Mouse (Mus musculus) MEL (cell line): Measurements from ENCODE around the gene Gga1. TPM values are rescaled to one million over a fixed set of nuclear protein-coding genes. Genes with fewer than 3 reads are reported as not detected.

Experiments used
- DNase-seq: peaks from one replicate; pipeline ENCODE4 v3.0.0; 2011; ENCODE audit warnings: low read depth, low spot score
- H3K27ac ChIP-seq: 2 replicates; pipeline ENCODE4 v1.5.1; 2012; ENCODE audit warnings: low read depth, mild to moderate bottlenecking, control low read depth, low read length, moderate library complexity; ENCODE audit not compliant: control insufficient read depth
- H3K27me3 ChIP-seq, 2 experiments: fragments of 150-350 bp in 1 of 2; sonication (generic) in 1 of 2; 2 replicates each; pipeline ENCODE4 v1.6.1; 2012; ENCODE audit warnings: low read length in 2 of 2, mild to moderate bottlenecking in 2 of 2, improper control_type of control experiment in 1 of 2, moderate library complexity in 1 of 2; ENCODE audit not compliant: insufficient read depth in 2 of 2, control insufficient read depth in 1 of 2
- H3K36me3 ChIP-seq, 2 experiments: 2 replicates each; pipeline ENCODE4 v1.6.1; 2012 to 2014; ENCODE audit warnings: low read length in 2 of 2, improper control_type of control experiment in 1 of 2, inconsistent platforms in 1 of 2, mild to moderate bottlenecking in 1 of 2; ENCODE audit not compliant: insufficient read depth in 2 of 2, control insufficient read depth in 1 of 2
- H3K4me1 ChIP-seq, 2 experiments: fragments of 150-350 bp in 1 of 2; sonication (generic) in 1 of 2; 2 replicates each; pipeline ENCODE4 v1.6.1; 2012; ENCODE audit warnings: low read length in 2 of 2, improper control_type of control experiment in 1 of 2, mild to moderate bottlenecking in 1 of 2; ENCODE audit not compliant: insufficient read depth in 2 of 2, control insufficient read depth in 1 of 2
- H3K4me3 ChIP-seq, 2 experiments: fragments of 150-350 bp in 1 of 2; sonication (generic) in 1 of 2; 2 replicates each; pipeline ENCODE4 v1.5.1; 2012; ENCODE audit warnings: low read depth in 2 of 2, low read length in 2 of 2, mild to moderate bottlenecking in 2 of 2, moderate library complexity in 2 of 2, control low read depth in 1 of 2, improper control_type of control experiment in 1 of 2; ENCODE audit not compliant: control insufficient read depth in 1 of 2, insufficient read depth in 1 of 2
- H3K79me2 ChIP-seq: 2 replicates; pipeline ENCODE4 v1.6.1; 2012; ENCODE audit warnings: mild to moderate bottlenecking, low read length, moderate library complexity; ENCODE audit not compliant: control insufficient read depth, poor library complexity, insufficient read depth
- H3K9ac ChIP-seq: 2 replicates; pipeline ENCODE4 v1.6.1; 2012; ENCODE audit warnings: low read depth, mild to moderate bottlenecking, control low read depth, low read length, moderate library complexity; ENCODE audit not compliant: control insufficient read depth, poor library complexity, severe bottlenecking
- H3K9me3 ChIP-seq: fragments of 150-350 bp; sonication (generic); replicated peaks from 2 replicates; pipeline ENCODE4 v1.6.1; 2012; ENCODE audit warnings: mild to moderate bottlenecking, low read length, improper control_type of control experiment, moderate library complexity; ENCODE audit not compliant: insufficient read depth
- BHLHE40 ChIP-seq: IDR thresholded peaks from 2 replicates; pipeline ENCODE4 v1.6.1; 2012; ENCODE audit warnings: low read depth, mild to moderate bottlenecking, inconsistent platforms, low read length, improper control_type of control experiment, borderline replicate concordance
- CTCF ChIP-seq, 3 experiments: IDR thresholded peaks in 2 of 3; conservative IDR thresholded peaks in 1 of 3; 2 replicates each; pipeline ENCODE4 v1.5.1; 2011 to 2012; ENCODE audit warnings: low read length in 3 of 3, low read depth in 2 of 3, mild to moderate bottlenecking in 2 of 3, improper control_type of control experiment in 1 of 3, inconsistent platforms in 1 of 3, mixed read lengths in 1 of 3, moderate library complexity in 1 of 3; ENCODE audit not compliant: control insufficient read depth in 1 of 3, insufficient read depth in 1 of 3, poor library complexity in 1 of 3, severe bottlenecking in 1 of 3
- E2F4 ChIP-seq: IDR thresholded peaks from 2 replicates; pipeline ENCODE4 v1.6.1; 2011; ENCODE audit warnings: low read depth, low read length, improper control_type of control experiment, borderline replicate concordance
- ELF1 ChIP-seq: IDR thresholded peaks from 2 replicates; pipeline ENCODE4 v1.6.1; 2014; ENCODE audit warnings: low read depth, mild to moderate bottlenecking, inconsistent platforms, low read length, improper control_type of control experiment, moderate library complexity
- EP300 ChIP-seq, 2 experiments: IDR thresholded peaks; 2 replicates each; pipeline ENCODE4 v1.6.1; 2011; ENCODE audit warnings: improper control_type of control experiment in 2 of 2, low read length in 2 of 2, low read depth in 1 of 2, mild to moderate bottlenecking in 1 of 2
- ETS1 ChIP-seq: IDR thresholded peaks from 2 replicates; pipeline ENCODE4 v1.6.1; 2012; ENCODE audit warnings: low read depth, mild to moderate bottlenecking, inconsistent platforms, low read length, improper control_type of control experiment, moderate library complexity
- GABPA ChIP-seq: IDR thresholded peaks from 2 replicates; pipeline ENCODE4 v1.6.1; 2012; ENCODE audit warnings: low read depth, mild to moderate bottlenecking, inconsistent platforms, low read length, improper control_type of control experiment, moderate library complexity
- HCFC1 ChIP-seq: IDR thresholded peaks from 2 replicates; pipeline ENCODE4 v1.6.1; 2012; ENCODE audit warnings: low read depth, mild to moderate bottlenecking, inconsistent platforms, low read length, improper control_type of control experiment, moderate library complexity
- JUND ChIP-seq: IDR thresholded peaks from 2 replicates; pipeline ENCODE4 v1.6.1; 2011; ENCODE audit warnings: low read depth, mild to moderate bottlenecking, improper control_type of control experiment, low read length
- KAT2A ChIP-seq: conservative IDR thresholded peaks from 2 replicates; pipeline ENCODE4 v1.6.1; 2012; ENCODE audit warnings: low read depth, low read length, improper control_type of control experiment, inconsistent platforms
- MAFK ChIP-seq: IDR thresholded peaks from 2 replicates; pipeline ENCODE4 v1.6.1; 2011; ENCODE audit warnings: low read depth, mild to moderate bottlenecking, low read length, improper control_type of control experiment, borderline replicate concordance
- MAX ChIP-seq: IDR thresholded peaks from 2 replicates; pipeline ENCODE4 v1.6.1; 2011; ENCODE audit warnings: low read length, improper control_type of control experiment
- MAZ ChIP-seq: IDR thresholded peaks from 2 replicates; pipeline ENCODE4 v1.6.1; 2012; ENCODE audit warnings: low read depth, mild to moderate bottlenecking, inconsistent platforms, low read length, improper control_type of control experiment
- MEF2A ChIP-seq: IDR thresholded peaks from 2 replicates; pipeline ENCODE4 v1.6.1; 2014; ENCODE audit warnings: low read depth, mild to moderate bottlenecking, inconsistent platforms, low read length, improper control_type of control experiment; ENCODE audit not compliant: poor library complexity, insufficient replicate concordance, severe bottlenecking; ENCODE audit errors: extremely low read depth
- MXI1 ChIP-seq: IDR thresholded peaks from 2 replicates; pipeline ENCODE4 v1.6.1; 2011; ENCODE audit warnings: mild to moderate bottlenecking, low read depth, low read length, improper control_type of control experiment
- MYB ChIP-seq: IDR thresholded peaks from 2 replicates; pipeline ENCODE4 v1.6.1; 2011; ENCODE audit warnings: mild to moderate bottlenecking, low read depth, low read length, improper control_type of control experiment
- MYC ChIP-seq: IDR thresholded peaks from 2 replicates; pipeline ENCODE4 v1.6.1; 2011; ENCODE audit warnings: low read depth, mild to moderate bottlenecking, low read length, improper control_type of control experiment, moderate library complexity
- NELFE ChIP-seq: IDR thresholded peaks from 2 replicates; pipeline ENCODE4 v1.6.1; 2011; ENCODE audit warnings: low read depth, low read length, improper control_type of control experiment
- NRF1 ChIP-seq: IDR thresholded peaks from 2 replicates; pipeline ENCODE4 v1.6.1; 2014; ENCODE audit warnings: low read depth, mild to moderate bottlenecking, inconsistent platforms, low read length, improper control_type of control experiment, moderate library complexity; ENCODE audit not compliant: poor library complexity, insufficient read depth, severe bottlenecking
- POLR2A ChIP-seq, 2 experiments: IDR thresholded peaks; 2 replicates each; pipeline ENCODE4 v1.6.1; 2011 to 2012; ENCODE audit warnings: low read length in 2 of 2, mild to moderate bottlenecking in 2 of 2, control low read depth in 1 of 2, improper control_type of control experiment in 1 of 2, low read depth in 1 of 2, moderate library complexity in 1 of 2; ENCODE audit not compliant: control insufficient read depth in 1 of 2, insufficient read depth in 1 of 2, poor library complexity in 1 of 2
- POLR2AphosphoS2 ChIP-seq: IDR thresholded peaks from 2 replicates; pipeline ENCODE4 v1.6.1; 2011; ENCODE audit warnings: low read length, improper control_type of control experiment
- RAD21 ChIP-seq: IDR thresholded peaks from 2 replicates; pipeline ENCODE4 v1.6.1; 2011; ENCODE audit warnings: mild to moderate bottlenecking, low read depth, low read length, improper control_type of control experiment
- RCOR1 ChIP-seq: IDR thresholded peaks from 2 replicates; pipeline ENCODE4 v1.6.1; 2012; ENCODE audit warnings: low read depth, mild to moderate bottlenecking, inconsistent platforms, low read length, improper control_type of control experiment
- SIN3A ChIP-seq: IDR thresholded peaks from 2 replicates; pipeline ENCODE4 v1.6.1; 2012; ENCODE audit warnings: low read length, improper control_type of control experiment, inconsistent platforms
- SMC3 ChIP-seq: IDR thresholded peaks from 2 replicates; pipeline ENCODE4 v1.6.1; 2011; ENCODE audit warnings: low read depth, low read length, improper control_type of control experiment
- TAL1 ChIP-seq: IDR thresholded peaks from 2 replicates; pipeline ENCODE4 v1.6.1; 2012; ENCODE audit warnings: mild to moderate bottlenecking, inconsistent platforms, low read length, moderate library complexity, mixed read lengths
- TBP ChIP-seq: IDR thresholded peaks from 2 replicates; pipeline ENCODE4 v1.8.0; 2011; ENCODE audit warnings: low read depth, low read length, improper control_type of control experiment
- TCF12 ChIP-seq: IDR thresholded peaks from 2 replicates; pipeline ENCODE4 v1.6.1; 2014; ENCODE audit warnings: low read depth, mild to moderate bottlenecking, inconsistent platforms, low read length, improper control_type of control experiment, moderate library complexity
- UBTF ChIP-seq: IDR thresholded peaks from 2 replicates; pipeline ENCODE4 v1.6.1; 2012; ENCODE audit warnings: low read depth, mild to moderate bottlenecking, inconsistent platforms, low read length, improper control_type of control experiment, moderate library complexity, borderline replicate concordance; ENCODE audit not compliant: insufficient read depth
- USF2 ChIP-seq, 2 experiments: IDR thresholded peaks; 2 replicates each; pipeline ENCODE4 v1.6.1; 2011 to 2012; ENCODE audit warnings: improper control_type of control experiment in 2 of 2, low read length in 2 of 2, borderline replicate concordance in 1 of 2, inconsistent platforms in 1 of 2, low read depth in 1 of 2, mild to moderate bottlenecking in 1 of 2; ENCODE audit not compliant: insufficient read depth in 1 of 2
- ZC3H11A ChIP-seq: IDR thresholded peaks from 2 replicates; pipeline ENCODE4 v1.6.1; 2012; ENCODE audit warnings: low read depth, mild to moderate bottlenecking, inconsistent platforms, low read length, improper control_type of control experiment
- ZKSCAN1 ChIP-seq: IDR thresholded peaks from 2 replicates; pipeline ENCODE4 v1.6.1; 2012; ENCODE audit warnings: low read depth, mild to moderate bottlenecking, inconsistent platforms, low read length, improper control_type of control experiment, moderate library complexity
- ZMIZ1 ChIP-seq: IDR thresholded peaks from 2 replicates; pipeline ENCODE4 v1.6.1; 2012; ENCODE audit warnings: low read depth, mild to moderate bottlenecking, inconsistent platforms, low read length, improper control_type of control experiment, moderate library complexity
- ZNF384 ChIP-seq: IDR thresholded peaks from 2 replicates; pipeline ENCODE4 v1.6.1; 2012; ENCODE audit warnings: low read depth, mild to moderate bottlenecking, inconsistent platforms, low read length, improper control_type of control experiment
- polyA plus RNA-seq, 2 experiments: library from polyadenylated mRNA; stranded (reverse) in 1 of 2; unstranded in 1 of 2; fragments of >175 nt in 1 of 2; fragments of >200 nt in 1 of 2; gene quantifications; 2 replicates each; pipeline versions ENCODE4 v1.2.1 to v1.2.4; 2012; ENCODE audit warnings: low replicate concordance in 2 of 2, low read depth in 1 of 2; ENCODE audit not compliant: insufficient read length in 2 of 2, insufficient read depth in 1 of 2, missing spikeins in 1 of 2
- total RNA-seq: library from RNA; depleted of rRNA; stranded (reverse); fragments of 300-350 nt; gene quantifications from 2 replicates; pipeline ENCODE4 v1.2.3, GENCODE M21; 2012; rRNA removed

Gene Gga1
- total RNA-seq (16.1 and 18.2 TPM in 2 replicates), polyA plus RNA-seq (10 to 100 TPM in 1 of 2 experiments, not detected in 1; 48.1 TPM)

DNA sequence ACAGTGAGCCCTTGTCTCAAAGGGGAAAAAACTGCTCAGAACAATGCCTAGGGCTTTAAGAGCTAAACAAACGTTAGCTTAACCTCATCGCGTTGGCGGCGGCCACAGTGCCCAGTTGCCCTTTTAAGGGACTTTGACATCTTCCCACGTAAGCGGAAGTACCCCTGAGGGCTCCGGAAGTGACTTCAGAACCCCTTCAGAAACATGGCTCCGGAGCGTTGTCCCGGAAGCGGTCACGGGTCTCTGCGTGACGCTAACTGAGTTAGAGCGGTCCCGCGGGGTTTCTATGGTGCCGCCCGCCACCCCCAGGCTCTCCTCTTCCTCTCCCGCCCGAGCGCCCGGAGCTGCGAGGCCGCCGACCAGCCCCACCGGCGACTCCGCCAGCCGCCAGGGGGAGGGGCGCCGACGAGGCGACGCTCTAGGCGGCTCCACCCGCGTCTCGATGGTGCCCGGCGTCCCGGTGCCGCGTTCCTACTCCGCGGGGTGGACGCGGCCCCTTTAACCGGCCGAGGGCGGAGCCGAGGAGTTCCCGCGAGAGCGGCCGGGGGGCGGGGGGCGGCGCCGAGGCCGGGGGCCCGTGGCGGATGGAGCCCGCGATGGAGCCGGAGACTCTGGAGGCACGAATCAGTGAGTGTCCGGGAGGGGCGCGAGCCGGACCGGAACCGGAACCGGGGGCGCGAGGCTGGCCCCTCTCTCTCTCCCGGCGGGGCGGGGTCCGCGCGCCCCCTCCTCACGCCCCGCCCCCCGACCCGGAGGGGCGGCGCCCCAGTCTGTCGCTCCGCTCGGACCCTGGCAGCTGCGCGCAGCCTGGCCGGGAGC is at the start of gene Gga1:
TSS of gene Gga1 (plus strand) at position 200 of the 819 bp plus-strand sequence.
- Histone ChIP-seq H3K4me3 (peak within 1 kb of the TSS; percentile 62 to 70), H3K79me2 (peaks cover 9% of the 10 kb centered on the region), H3K4me1 (peaks cover 2 to 6% of the 10 kb centered on the region in 2 experiments; a peak in 3 of 4 replicates), H3K9me3 (no peaks in the 10 kb centered on the region), H3K9ac (peak within 1 kb of the TSS; percentile 92), H3K27ac (peak within 1 kb of the TSS; percentile 94), H3K27me3 (no peaks in the 10 kb centered on the region), H3K36me3 (peaks cover 0 to 8% of the 10 kb centered on the region in 2 experiments; a peak in 2 of 4 replicates)
- DNase-seq = peak; percentile 97
- TF ChIP-seq ETS1 = peak; percentile 77
- no peak for TF ChIP-seq MYB
- peak; percentile 55 for TF ChIP-seq NELFE
- TF ChIP-seq EP300 (IDR thresholded peaks at IDR 0.05; ENCODE audit: low read depth in 1 of 2, low read length in 2 of 2) = no peak; a peak in 1 of 4 replicates
- TF ChIP-seq ZMIZ1 = no peak
- no peak for TF ChIP-seq BHLHE40
- TF ChIP-seq SMC3 = no peak
- TF ChIP-seq SIN3A = peak; percentile 83
- peak; percentile 73; the same call in 1 of the 2 replicates for TF ChIP-seq GABPA
- peak; percentile 62 to 76; a peak in 3 of 4 replicates for TF ChIP-seq POLR2A (IDR thresholded peaks at IDR 0.05; ENCODE audit: control insufficient read depth in 1 of 2, insufficient read depth in 1 of 2, low read depth in 1 of 2, low read length in 2 of 2, poor library complexity in 1 of 2)
- no peak for TF ChIP-seq USF2 (IDR thresholded peaks at IDR 0.05; ENCODE audit: borderline replicate concordance in 1 of 2, insufficient read depth in 1 of 2, low read depth in 1 of 2, low read length in 2 of 2)
- TF ChIP-seq POLR2AphosphoS2 = peak; percentile 58; the same call in 1 of the 2 replicates
- 0 out of 2 replicates have a peak, but pooled peaks have one; percentile 0 for TF ChIP-seq MAX
- peak; percentile 85 for TF ChIP-seq TBP
- TF ChIP-seq NRF1 = no peak
- TF ChIP-seq ZKSCAN1 = no peak
- TF ChIP-seq ZC3H11A = no peak
- TF ChIP-seq MAFK = no peak
- TF ChIP-seq MEF2A = no peak
- no peak for TF ChIP-seq RCOR1
- TF ChIP-seq MYC = peak; percentile 23; the same call in 1 of the 2 replicates
- peak; percentile 60 for TF ChIP-seq MXI1
- no peak for TF ChIP-seq JUND
- peak; percentile 94 for TF ChIP-seq MAZ
- peak; percentile 65; the same call in 1 of the 2 replicates for TF ChIP-seq KAT2A
- no peak for TF ChIP-seq E2F4
- TF ChIP-seq RAD21 = no peak
- TF ChIP-seq HCFC1 = peak; percentile 89
- no peak for TF ChIP-seq ZNF384
- peak; percentile 91 for TF ChIP-seq ELF1
- no peak for TF ChIP-seq UBTF
- peak in 2 of 3 experiments; percentile 3 to 26; a peak in 1 of 6 replicates for TF ChIP-seq CTCF (IDR thresholded peaks at IDR 0.05 in 2 of 3, conservative IDR thresholded peaks at IDR 0.05 in 1 of 3; ENCODE audit: control insufficient read depth in 1 of 3, insufficient read depth in 1 of 3, low read depth in 2 of 3, low read length in 3 of 3, poor library complexity in 1 of 3, severe bottlenecking in 1 of 3)
- TF ChIP-seq TAL1 = no peak
- no peak for TF ChIP-seq TCF12
